Mouse (Mus musculus) C2C12 (cell line): Measurements from ENCODE around the gene Rsrp1. TPM values are rescaled to one million over a fixed set of nuclear protein-coding genes. Genes with fewer than 3 reads are reported as not detected.
"Not testable (repeated sequence)": the region's sequence is repeated elsewhere in the genome, so short reads cannot be mapped to it uniquely, and the experiment has no call there.

ENCODE experiments used
- H3K27me3 ChIP-seq: one replicate; pipeline ENCODE4 v1.6.1; 2011; ENCODE audit not compliant: control insufficient read depth, insufficient read depth, insufficient read length
- H3K36me3 ChIP-seq: one replicate; pipeline ENCODE4 v1.6.1; 2011; ENCODE audit not compliant: control insufficient read depth, insufficient read depth
- H3K4me3 ChIP-seq: one replicate; pipeline ENCODE4 v1.5.1; 2011; ENCODE audit warnings: mild to moderate bottlenecking, control low read depth; ENCODE audit not compliant: poor library complexity, insufficient read depth, severe bottlenecking
- H3K79me2 ChIP-seq: one replicate; pipeline ENCODE4 v1.6.1; 2011; ENCODE audit not compliant: control insufficient read depth, insufficient read depth
- H3K79me3 ChIP-seq: one replicate; pipeline ENCODE4 v1.6.1; 2011; ENCODE audit warnings: low read depth, control low read depth
- H3ac ChIP-seq: one replicate; pipeline ENCODE3; 2011; ENCODE audit warnings: low read depth; ENCODE audit not compliant: control insufficient read depth, insufficient read length
- CEBPB ChIP-seq: IDR thresholded peaks from one replicate; pipeline ENCODE4 v1.6.1; 2011; ENCODE audit warnings: low read depth, mild to moderate bottlenecking, control low read depth, moderate library complexity
- CTCF ChIP-seq: IDR thresholded peaks from one replicate; pipeline ENCODE4 v1.5.1; 2011; ENCODE audit not compliant: control insufficient read depth, insufficient read depth, insufficient read length
- FOSL1 ChIP-seq: IDR thresholded peaks from one replicate; pipeline ENCODE4 v1.8.0; 2011; ENCODE audit warnings: mild to moderate bottlenecking, low read length; ENCODE audit not compliant: poor library complexity, insufficient read depth, severe bottlenecking
- MAX ChIP-seq: IDR thresholded peaks from one replicate; pipeline ENCODE4 v1.6.1; 2011; ENCODE audit warnings: mild to moderate bottlenecking, control low read depth
- MYOD1 ChIP-seq: IDR thresholded peaks from one replicate; pipeline ENCODE4 v1.6.1; 2011; ENCODE audit warnings: low read depth; ENCODE audit not compliant: control insufficient read depth, insufficient read length
- MYOG ChIP-seq: IDR thresholded peaks from one replicate; pipeline ENCODE4 v1.6.1; 2011; ENCODE audit not compliant: control insufficient read depth, insufficient read length; ENCODE audit errors: extremely low read depth
- USF1 ChIP-seq: IDR thresholded peaks from one replicate; pipeline ENCODE4 v1.6.1; 2011; ENCODE audit warnings: low read depth, mild to moderate bottlenecking, control low read depth, moderate library complexity
- polyA plus RNA-seq: library from polyadenylated mRNA; unstranded; fragments of >200 nt; fragmentation: generic; extraction: Trizol; gene quantifications from one replicate; pipeline ENCODE4 v1.2.1, GENCODE M21; 2012; ENCODE audit warnings: missing spikeins

The Rsrp1 gene
- polyA plus RNA-seq, 1 experiment = 35.4 TPM

DNA sequence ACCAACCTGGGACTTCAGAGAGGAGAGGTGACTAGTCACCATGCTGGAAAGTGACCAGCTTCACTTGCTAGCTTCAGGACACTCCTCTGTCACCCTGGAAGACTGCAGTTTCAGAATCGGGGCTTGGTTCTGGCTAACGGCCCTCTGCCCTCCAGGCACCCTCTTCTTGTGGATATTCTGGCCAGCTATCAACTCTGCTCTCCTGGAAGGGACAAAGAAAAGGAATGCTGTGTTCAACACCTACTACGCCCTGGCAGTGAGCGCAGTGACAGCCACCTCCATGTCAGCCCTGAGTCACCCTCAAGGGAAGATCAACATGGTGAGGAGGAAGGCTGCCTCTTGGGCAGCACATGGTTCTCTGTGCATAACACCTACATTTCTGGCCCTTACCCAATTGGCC lies 39.0 kb upstream of the Rsrp1 start:
- no peak overlapping the region for H3K4me3 ChIP-seq
- no peaks in the 10 kb centered on the region for H3K27me3 ChIP-seq
- no peaks in the 10 kb centered on the region for H3K36me3 ChIP-seq
- H3K79me3 ChIP-seq = no peaks in the 10 kb centered on the region
- no peaks in the 10 kb centered on the region for H3K79me2 ChIP-seq
- no peak overlapping the region for H3ac ChIP-seq
- no peak for TF ChIP-seq MAX
- TF ChIP-seq MYOG = no peak
- no peak for TF ChIP-seq MYOD1
- TF ChIP-seq FOSL1 = no peak
- TF ChIP-seq CTCF = no peak
- TF ChIP-seq CEBPB = no peak
- TF ChIP-seq USF1 = no peak

DNA sequence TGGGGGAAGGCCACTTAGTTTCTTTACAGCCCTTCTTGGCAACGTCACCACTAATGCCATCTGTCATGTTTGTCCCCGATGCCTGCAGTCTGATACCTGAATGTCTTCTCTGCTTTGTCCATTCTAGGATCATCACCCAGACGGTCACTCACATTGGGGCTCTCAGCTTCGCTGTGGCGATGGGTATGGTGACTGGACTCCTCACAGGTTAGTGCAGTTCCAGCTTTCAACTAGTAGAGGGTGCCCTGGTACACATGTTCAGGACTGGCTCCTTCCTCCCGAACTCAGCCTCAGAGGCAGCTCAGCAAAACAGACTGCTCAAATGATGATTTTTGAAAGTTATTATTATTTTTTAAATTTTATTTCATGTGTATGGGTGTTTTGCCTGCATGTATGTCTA lies 31.3 kb upstream of the Rsrp1 start:
- peaks cover 11% of the 10 kb centered on the region for H3K36me3 ChIP-seq
- TF ChIP-seq MAX (no peak), FOSL1 (no peak), MYOD1 (no peak), MYOG (no peak), CTCF (peak; percentile 43), CEBPB (no peak), USF1 (no peak)
- no peaks in the 10 kb centered on the region for H3K27me3 ChIP-seq
- H3K79me2 ChIP-seq = no peaks in the 10 kb centered on the region
- no peak overlapping the region for H3K4me3 ChIP-seq
- no peaks in the 10 kb centered on the region for H3K79me3 ChIP-seq
- H3ac ChIP-seq = no peak overlapping the region

DNA sequence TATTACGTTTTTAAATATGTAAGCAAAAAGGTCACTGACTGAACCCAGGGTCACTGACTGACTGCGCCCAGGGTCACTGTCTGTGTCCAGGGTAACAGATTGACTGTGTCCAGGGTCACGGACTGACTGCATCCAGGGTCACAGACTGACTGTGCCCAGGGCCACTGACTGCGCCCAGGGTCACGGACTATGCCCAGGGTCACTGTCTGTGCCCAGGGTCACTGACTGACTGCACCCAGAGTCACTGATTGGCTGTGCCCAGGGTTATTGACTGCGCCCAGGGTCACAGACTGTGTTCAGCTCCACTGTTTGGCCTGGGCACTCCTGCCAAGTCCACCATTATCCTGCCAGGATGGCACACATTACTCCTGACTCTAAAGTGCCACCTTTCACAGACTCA lies 26.1 kb upstream of the Rsrp1 start:
- Histone ChIP-seq H3K79me3 (no peaks in the 10 kb centered on the region), H3K36me3 (peaks cover 22% of the 10 kb centered on the region), H3K4me3 (no peak overlapping the region), H3ac (no peak overlapping the region), H3K79me2 (no peaks in the 10 kb centered on the region), H3K27me3 (no peaks in the 10 kb centered on the region)
- TF ChIP-seq CTCF (no peak), MYOG (no peak), FOSL1 (no peak), CEBPB (no peak), MYOD1 (no peak), USF1 (no peak), MAX (no peak)

DNA sequence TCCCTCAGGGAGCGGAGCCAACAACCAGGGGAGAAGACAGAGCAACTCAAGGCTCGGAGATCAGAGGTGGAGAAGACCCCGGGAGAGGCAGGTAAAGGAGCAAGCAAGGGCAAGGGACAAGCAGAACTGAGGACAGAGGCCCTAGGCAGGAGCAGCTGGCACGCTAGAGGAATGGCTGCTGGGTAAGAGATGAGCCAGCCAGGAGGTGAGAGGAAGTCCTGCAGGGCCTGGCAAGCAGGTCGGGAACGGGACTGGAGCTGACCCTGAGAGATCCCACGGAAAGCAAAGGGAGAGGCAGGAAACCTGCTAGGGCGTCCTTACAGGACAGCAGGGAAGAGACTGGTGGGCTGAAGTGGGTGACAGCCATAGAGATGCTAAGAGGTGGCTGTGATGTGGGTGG lies 22.3 kb upstream of the Rsrp1 start:
- Histone ChIP-seq H3K79me3 (no peaks in the 10 kb centered on the region), H3K79me2 (no peaks in the 10 kb centered on the region), H3K27me3 (no peaks in the 10 kb centered on the region), H3K36me3 (peaks cover 45% of the 10 kb centered on the region), H3K4me3 (no peak overlapping the region), H3ac (no peak overlapping the region)
- no peak for TF ChIP-seq MYOD1

DNA sequence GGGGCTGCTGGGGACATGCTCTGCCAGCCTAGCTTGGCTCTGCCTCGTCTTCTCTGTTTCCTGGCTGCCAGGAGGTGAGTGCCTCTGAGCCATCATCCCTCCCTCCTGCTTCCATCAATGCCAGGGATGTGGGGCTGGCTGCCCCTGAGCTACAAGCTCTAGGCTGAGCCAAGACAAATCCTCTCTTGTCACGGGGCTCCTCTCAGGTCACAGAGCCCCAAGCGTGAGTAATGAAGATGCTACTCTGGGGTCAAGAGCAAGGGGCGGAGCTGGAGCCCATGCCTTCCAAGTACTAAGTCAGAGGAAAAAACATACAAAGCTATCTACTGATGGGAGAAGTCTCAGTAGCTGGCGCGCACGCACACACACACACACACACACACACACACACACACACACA lies 20.3 kb upstream of the Rsrp1 start:
- TF ChIP-seq CEBPB = no peak
- no peak for TF ChIP-seq MYOD1
- no peak for TF ChIP-seq USF1
- TF ChIP-seq FOSL1 = no peak
- TF ChIP-seq MAX = no peak
- no peak for TF ChIP-seq CTCF
- TF ChIP-seq MYOG = no peak
- H3ac ChIP-seq = no peak overlapping the region
- no peak overlapping the region for H3K4me3 ChIP-seq
- no peaks in the 10 kb centered on the region for H3K79me3 ChIP-seq
- no peaks in the 10 kb centered on the region for H3K79me2 ChIP-seq
- no peaks in the 10 kb centered on the region for H3K27me3 ChIP-seq
- peaks cover 45% of the 10 kb centered on the region for H3K36me3 ChIP-seq

DNA sequence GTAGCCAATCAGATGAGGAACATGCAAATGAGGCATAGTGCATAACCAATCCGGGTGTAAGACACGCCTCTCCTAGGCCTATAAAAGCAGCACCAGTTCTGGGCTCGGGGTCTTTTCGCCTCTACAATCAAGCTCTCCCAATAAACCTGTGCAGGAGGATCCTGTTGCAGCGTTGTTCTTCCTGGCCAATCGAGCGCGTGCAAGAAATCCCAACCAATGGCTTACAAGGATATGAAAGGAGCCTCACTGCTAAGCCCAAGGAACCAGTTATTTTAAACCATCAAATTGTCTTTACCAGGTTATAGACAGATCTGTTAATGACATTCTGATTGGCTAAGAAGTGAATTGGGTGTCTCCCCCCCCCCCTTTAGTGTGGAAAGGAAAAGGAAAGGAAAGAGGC lies 12.0 kb upstream of the Rsrp1 start:
- H3K36me3 ChIP-seq = peaks cover 15% of the 10 kb centered on the region
- H3K4me3 ChIP-seq, H3K27me3 ChIP-seq, H3K79me3 ChIP-seq, H3ac ChIP-seq: not testable (repeated sequence)
- peaks cover 28% of the 10 kb centered on the region for H3K79me2 ChIP-seq
